Mouse (Mus musculus) liver, embryonic 15.5 days (tissue): ENCODE data around the gene Olfr1016. TPM values are rescaled to one million over a fixed set of nuclear protein-coding genes. Genes with fewer than 3 reads are reported as not detected.

ENCODE experiments used
- ATAC-seq: fragments of 200-750 bp; cut with Nextera tagmentation; 2 replicates; pipeline ENCODE4 v1.8.0; 2017; ENCODE audit warnings: moderate number of reproducible peaks, mild to moderate bottlenecking, moderate library complexity; ENCODE audit not compliant: insufficient read depth
- H3K27ac ChIP-seq: fragments of 300-500 bp; sonication (generic); replicated peaks from 2 replicates; pipeline ENCODE4 v1.5.1; 2015; ENCODE audit warnings: mild to moderate bottlenecking, inconsistent platforms
- H3K27me3 ChIP-seq: fragments of 300-500 bp; sonication (generic); 2 replicates; pipeline ENCODE4 v1.6.1; 2015; ENCODE audit warnings: mild to moderate bottlenecking, inconsistent platforms
- H3K36me3 ChIP-seq: fragments of 300-500 bp; sonication (generic); replicated peaks from 2 replicates; pipeline ENCODE4 v1.6.1; 2015; ENCODE audit warnings: moderate library complexity, mild to moderate bottlenecking, inconsistent platforms
- H3K4me1 ChIP-seq: fragments of 300-500 bp; sonication (generic); replicated peaks from 2 replicates; pipeline ENCODE4 v1.6.1; 2015; ENCODE audit warnings: inconsistent platforms
- H3K4me2 ChIP-seq: fragments of 300-500 bp; sonication (generic); 2 replicates; pipeline ENCODE4 v1.6.1; 2015; ENCODE audit warnings: moderate library complexity, mild to moderate bottlenecking, inconsistent platforms
- H3K4me3 ChIP-seq: fragments of 300-500 bp; sonication (generic); replicated peaks from 2 replicates; pipeline ENCODE4 v1.5.1; 2015; ENCODE audit warnings: mild to moderate bottlenecking, inconsistent platforms
- H3K9ac ChIP-seq: fragments of 300-500 bp; sonication (generic); 2 replicates; pipeline ENCODE4 v1.6.1; 2015; ENCODE audit warnings: moderate library complexity, mild to moderate bottlenecking, inconsistent platforms
- H3K9me3 ChIP-seq: fragments of 300-500 bp; sonication (generic); replicated peaks from 2 replicates; pipeline ENCODE4 v1.6.1; 2016; ENCODE audit warnings: inconsistent platforms
- WGBS: fragments of 180-500 bp; shearing (Covaris S2); methylation state at CpG from one replicate; pipeline ENCODE4 v1.1.7; 2015; ENCODE audit warnings: mixed read lengths; ENCODE audit not compliant: insufficient replicate concordance; 5-methylcytosine and 5-hydroxymethylcytosine counted together
- polyA plus RNA-seq: library from polyadenylated mRNA; unstranded; fragments of >200 nt; fragmentation: Nextera tagmentation; extraction: Ambion mirVana; gene quantifications from 2 replicates; pipeline ENCODE4 v1.2.1, GENCODE M21; 2015

The Olfr1016 gene
- polyA plus RNA-seq, result not detected in 2 replicates

DNA sequence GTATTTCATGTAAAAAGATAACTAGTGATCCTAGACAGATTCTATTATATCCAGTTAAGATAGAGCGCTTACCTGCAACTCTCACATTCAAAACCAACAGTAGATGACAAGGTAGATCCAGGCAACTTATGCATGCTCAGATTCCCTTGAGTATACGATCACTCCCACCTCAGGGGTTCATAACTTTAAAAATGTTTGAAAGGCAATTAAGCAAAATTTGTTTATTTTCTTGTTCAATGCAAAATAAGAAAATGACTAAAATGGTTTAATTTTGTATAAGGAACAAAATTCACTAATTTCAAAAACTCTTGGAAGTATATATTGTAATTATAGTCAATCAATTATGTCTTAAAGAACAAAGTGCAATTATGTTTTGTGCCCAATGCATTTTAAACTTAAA, at the start of gene Olfr1016:
Gene Olfr1016, minus strand, starts transcription at position 101 of the 400 bp plus-strand sequence.
- Histone ChIP-seq H3K36me3 (no peaks in the 10 kb centered on the region), H3K4me1 (no peaks in the 10 kb centered on the region), H3K4me2 (no peak within 1 kb of the TSS), H3K4me3 (no peak within 1 kb of the TSS), H3K27ac (no peak within 1 kb of the TSS), H3K9ac (no peak within 1 kb of the TSS), H3K9me3 (no peaks in the 10 kb centered on the region), H3K27me3 (no peaks in the 10 kb centered on the region)
- ATAC-seq, result no peak
- WGBS, result 58% methylated on average over 2 of the region's 2 CpGs

- H3K4me2 ChIP-seq, result no peak within 1 kb of the TSS
- WGBS, result 48% methylated on average over 1 of the region's 1 CpGs
- no peaks in the 10 kb centered on the region for H3K36me3 ChIP-seq
These were observed 44.4 kb upstream of the Olfr1016 start, which contains the start of gene Olfr1020 for GRCm38 (mm10) chr2:85846730-85847129. TSS of gene Olfr1020 (plus strand) at chr2:85847030.

GRCm38 (mm10) chr2:85845383-85845782, 43.0 kb upstream of the Olfr1016 start, which contains the start of gene Olfr1019:
TSS of gene Olfr1019 (minus strand) at chr2:85845483.
- Histone ChIP-seq H3K4me3 (no peak within 1 kb of the TSS), H3K9me3 (no peaks in the 10 kb centered on the region), H3K9ac (no peak within 1 kb of the TSS), H3K4me2 (no peak within 1 kb of the TSS), H3K4me1 (no peaks in the 10 kb centered on the region), H3K27me3 (no peaks in the 10 kb centered on the region), H3K27ac (no peak within 1 kb of the TSS), H3K36me3 (no peaks in the 10 kb centered on the region)
- ATAC-seq, result no peak

More at GRCm38 (mm10) chr2:85846730-85847129, 44.4 kb upstream of the Olfr1016 start, which contains the start of gene Olfr1020:
- H3K4me1 ChIP-seq, result no peaks in the 10 kb centered on the region
- no peak within 1 kb of the TSS for H3K9ac ChIP-seq
- no peak within 1 kb of the TSS for H3K27ac ChIP-seq
- H3K9me3 ChIP-seq, result no peaks in the 10 kb centered on the region
- no peaks in the 10 kb centered on the region for H3K27me3 ChIP-seq
- ATAC-seq, result no peak
- H3K4me3 ChIP-seq, result no peak within 1 kb of the TSS

GRCm38 (mm10) chr2:85818179-85818578, 15.8 kb upstream of the Olfr1016 start, which contains the start of gene Olfr1018:
TSS of gene Olfr1018 (plus strand) at chr2:85818479.
- ATAC-seq, result no peak
- H3K9me3 ChIP-seq, result no peaks in the 10 kb centered on the region

GRCm38 (mm10) chr2:85804501-85804900, 2.2 kb upstream of the Olfr1016 start:
- Histone ChIP-seq H3K9ac (no peak overlapping the region), H3K4me3 (no peak overlapping the region), H3K27ac (no peak overlapping the region), H3K4me1 (no peaks in the 10 kb centered on the region), H3K27me3 (no peaks in the 10 kb centered on the region), H3K9me3 (no peaks in the 10 kb centered on the region), H3K36me3 (no peaks in the 10 kb centered on the region), H3K4me2 (no peak overlapping the region)
- ATAC-seq, result no peak
- WGBS, result 65% methylated on average over 4 of the region's 4 CpGs

More at GRCm38 (mm10) chr2:85818179-85818578, 15.8 kb upstream of the Olfr1016 start, which contains the start of gene Olfr1018:
- Histone ChIP-seq H3K27ac (no peak within 1 kb of the TSS), H3K4me2 (no peak within 1 kb of the TSS), H3K9ac (no peak within 1 kb of the TSS), H3K36me3 (no peaks in the 10 kb centered on the region), H3K4me3 (no peak within 1 kb of the TSS), H3K4me1 (no peaks in the 10 kb centered on the region), H3K27me3 (no peaks in the 10 kb centered on the region)

DNA sequence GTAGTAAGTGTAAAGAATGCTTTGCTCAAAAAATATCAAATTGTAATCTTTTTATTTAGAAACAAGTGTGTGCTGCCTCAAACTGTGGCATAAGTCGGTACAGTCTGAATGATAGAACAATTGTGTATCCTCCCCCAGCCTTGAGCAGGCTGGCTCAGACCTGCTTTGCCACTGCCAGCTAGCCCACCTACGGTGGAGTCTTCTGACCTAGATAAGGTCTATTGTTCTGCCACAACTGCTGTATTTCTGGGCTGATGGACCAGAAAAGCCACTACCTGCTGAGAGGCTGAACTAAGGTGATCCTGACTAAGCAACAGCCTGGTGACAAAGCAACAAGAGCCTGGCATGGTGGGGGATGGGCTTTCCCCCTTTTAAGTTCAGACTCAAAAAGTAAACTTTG, 10.0 kb downstream of the Olfr1016 start:
- Histone ChIP-seq H3K9ac (no peak overlapping the region), H3K36me3 (no peaks in the 10 kb centered on the region), H3K27me3 (no peaks in the 10 kb centered on the region), H3K9me3 (no peaks in the 10 kb centered on the region), H3K4me3 (no peak overlapping the region), H3K4me2 (no peak overlapping the region), H3K27ac (no peak overlapping the region), H3K4me1 (no peaks in the 10 kb centered on the region)
- WGBS, result 48% methylated on average over 2 of the region's 2 CpGs
- ATAC-seq, result no peak

DNA sequence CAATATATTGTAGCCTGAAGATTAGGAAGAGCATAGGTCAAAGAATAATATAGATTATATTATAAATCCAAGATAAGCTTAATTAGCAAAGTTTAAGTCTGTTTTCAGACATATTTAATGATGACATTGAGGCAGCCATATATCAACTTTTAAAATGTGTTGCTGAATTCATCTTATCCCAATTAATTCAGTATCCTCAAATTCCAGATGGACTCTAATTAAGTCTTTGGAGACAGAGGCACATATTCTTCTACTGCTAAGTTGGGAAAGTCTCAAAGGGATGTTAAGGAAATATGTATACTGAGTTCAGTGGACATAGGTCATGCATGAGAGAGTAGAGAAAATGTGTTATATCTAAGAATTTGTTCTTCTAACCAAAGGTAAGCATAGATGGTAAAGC, 20.6 kb downstream of the Olfr1016 start, which contains the start of gene Olfr1015:
Gene Olfr1015, plus strand, starts transcription at position 301 of the 400 bp plus-strand sequence.
- no peak within 1 kb of the TSS for H3K4me3 ChIP-seq
- no peak within 1 kb of the TSS for H3K4me2 ChIP-seq
- no peaks in the 10 kb centered on the region for H3K27me3 ChIP-seq
- no peak within 1 kb of the TSS for H3K9ac ChIP-seq
- H3K27ac ChIP-seq, result no peak within 1 kb of the TSS
- no peaks in the 10 kb centered on the region for H3K4me1 ChIP-seq
- H3K9me3 ChIP-seq, result no peaks in the 10 kb centered on the region
- H3K36me3 ChIP-seq, result no peaks in the 10 kb centered on the region
- ATAC-seq, result no peak

DNA sequence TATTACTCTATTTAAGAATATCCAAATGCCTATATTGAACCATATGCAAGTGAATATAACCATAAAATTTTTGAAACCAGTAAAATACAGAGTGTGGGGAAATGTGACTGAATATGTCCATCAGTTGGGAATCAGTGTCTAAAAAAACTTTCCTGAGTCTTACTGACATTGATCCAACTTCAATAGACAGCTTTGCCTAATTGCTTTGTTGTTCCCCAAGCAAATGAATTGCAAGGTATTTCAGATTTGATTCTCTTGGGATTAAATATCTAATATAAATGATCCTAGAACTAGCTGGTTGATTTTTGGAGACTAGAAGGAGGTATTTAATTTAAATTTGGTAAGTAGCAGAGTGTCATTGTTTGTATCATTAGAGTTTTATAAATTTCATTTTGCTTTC, 29.9 kb downstream of the Olfr1016 start, which contains the start of gene Olfr1014:
Gene Olfr1014, plus strand, starts transcription at position 301 of the 400 bp plus-strand sequence.
- Histone ChIP-seq H3K27me3 (no peaks in the 10 kb centered on the region), H3K4me2 (no peak within 1 kb of the TSS), H3K4me3 (no peak within 1 kb of the TSS), H3K4me1 (no peaks in the 10 kb centered on the region), H3K9me3 (no peaks in the 10 kb centered on the region; the same call in 1 of the 2 replicates), H3K36me3 (no peaks in the 10 kb centered on the region), H3K9ac (no peak within 1 kb of the TSS), H3K27ac (no peak within 1 kb of the TSS)
- no peak for ATAC-seq

DNA sequence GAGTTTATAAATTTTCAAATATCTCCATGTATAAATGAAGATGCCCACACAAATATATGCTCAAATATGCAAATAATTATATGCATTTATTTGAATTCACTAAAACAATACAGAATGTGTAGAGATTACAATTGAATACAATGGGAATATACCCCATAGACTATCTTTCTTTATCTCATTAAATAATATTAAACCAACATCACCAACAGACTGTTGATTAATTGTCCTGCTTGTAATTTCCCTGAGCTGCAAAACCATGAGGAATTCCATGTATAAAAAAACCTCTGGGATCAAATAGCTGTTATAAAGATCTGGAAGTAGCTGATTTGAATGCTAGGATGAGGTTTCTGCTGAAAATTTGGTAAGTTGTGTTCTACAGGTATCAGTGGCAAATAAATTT, 35.5 kb downstream of the Olfr1016 start, which contains the start of gene Olfr1013:
Gene Olfr1013, plus strand, starts transcription at position 301 of the 400 bp plus-strand sequence.
- Histone ChIP-seq H3K4me3 (no peak within 1 kb of the TSS), H3K27me3 (no peaks in the 10 kb centered on the region), H3K4me2 (no peak within 1 kb of the TSS), H3K4me1 (no peaks in the 10 kb centered on the region), H3K27ac (no peak within 1 kb of the TSS), H3K36me3 (no peaks in the 10 kb centered on the region), H3K9me3 (no peaks in the 10 kb centered on the region; the same call in 1 of the 2 replicates), H3K9ac (no peak within 1 kb of the TSS)
- ATAC-seq, result no peak

DNA sequence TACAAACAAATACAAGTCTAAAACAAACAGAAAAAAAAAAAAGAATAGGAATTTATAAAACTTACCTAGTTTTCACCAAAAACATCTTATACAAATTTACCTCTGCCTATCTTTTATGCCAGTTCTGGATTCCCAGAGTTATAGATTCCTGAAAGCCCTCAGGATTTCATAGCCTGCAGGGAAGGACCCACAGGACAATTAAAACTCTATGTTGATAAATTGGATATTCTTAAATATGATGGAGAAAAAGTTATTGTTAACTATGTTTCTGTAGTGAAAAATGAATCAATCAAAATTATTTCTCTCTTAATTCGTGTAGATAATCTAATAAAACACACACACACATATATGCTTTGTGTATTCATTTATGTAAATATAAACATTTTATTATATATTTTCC, 39.7 kb downstream of the Olfr1016 start, which contains the start of gene Olfr1012:
Gene Olfr1012, minus strand, starts transcription at position 101 of the 400 bp plus-strand sequence.
- no peak within 1 kb of the TSS for H3K4me3 ChIP-seq
- 43% methylated on average over 1 of the region's 1 CpGs for WGBS
- no peaks in the 10 kb centered on the region for H3K36me3 ChIP-seq
- H3K9me3 ChIP-seq, result no peaks in the 10 kb centered on the region
- H3K27ac ChIP-seq, result no peak within 1 kb of the TSS
- H3K4me2 ChIP-seq, result no peak within 1 kb of the TSS
- H3K4me1 ChIP-seq, result no peaks in the 10 kb centered on the region
- no peak for ATAC-seq
- no peaks in the 10 kb centered on the region for H3K27me3 ChIP-seq
- H3K9ac ChIP-seq, result no peak within 1 kb of the TSS

DNA sequence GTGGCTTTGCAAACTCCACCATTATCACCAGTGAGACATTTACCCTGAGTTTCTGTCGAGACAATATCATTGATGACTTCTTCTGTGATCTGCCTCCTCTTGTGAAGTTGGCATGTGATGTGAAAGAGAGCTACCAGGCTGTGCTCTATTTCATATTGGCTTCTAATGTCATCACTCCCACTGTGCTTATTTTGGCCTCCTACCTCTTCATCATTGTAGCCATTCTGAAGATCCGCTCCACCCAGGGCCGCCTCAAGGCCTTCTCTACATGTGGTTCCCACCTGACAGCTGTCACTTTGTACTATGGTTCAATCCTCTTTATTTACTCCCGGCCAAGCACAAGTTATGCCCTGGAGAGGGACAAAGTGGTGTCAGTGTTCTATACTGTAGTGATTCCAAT, 48.5 kb downstream of the Olfr1016 start:
- WGBS, result 60% methylated on average over 4 of the region's 4 CpGs
- H3K4me2 ChIP-seq, result no peak overlapping the region
- H3K27me3 ChIP-seq, result no peaks in the 10 kb centered on the region
- H3K9ac ChIP-seq, result no peak overlapping the region
- ATAC-seq, result no peak
- no peaks in the 10 kb centered on the region for H3K4me1 ChIP-seq
- no peaks in the 10 kb centered on the region for H3K9me3 ChIP-seq
- no peaks in the 10 kb centered on the region for H3K36me3 ChIP-seq
- no peak overlapping the region for H3K4me3 ChIP-seq
- no peak overlapping the region for H3K27ac ChIP-seq
